Mouse (Mus musculus): ENCODE data around the gene Cox15. TPM values are rescaled to one million over a fixed set of nuclear protein-coding genes. Genes with fewer than 3 reads are reported as not detected.

The Cox15 gene
- 9.3 and 11.0 TPM in 2 replicates for polyA plus RNA-seq (2014; fragmentation: Nextera tagmentation; extraction: Ambion mirVana)

DNA sequence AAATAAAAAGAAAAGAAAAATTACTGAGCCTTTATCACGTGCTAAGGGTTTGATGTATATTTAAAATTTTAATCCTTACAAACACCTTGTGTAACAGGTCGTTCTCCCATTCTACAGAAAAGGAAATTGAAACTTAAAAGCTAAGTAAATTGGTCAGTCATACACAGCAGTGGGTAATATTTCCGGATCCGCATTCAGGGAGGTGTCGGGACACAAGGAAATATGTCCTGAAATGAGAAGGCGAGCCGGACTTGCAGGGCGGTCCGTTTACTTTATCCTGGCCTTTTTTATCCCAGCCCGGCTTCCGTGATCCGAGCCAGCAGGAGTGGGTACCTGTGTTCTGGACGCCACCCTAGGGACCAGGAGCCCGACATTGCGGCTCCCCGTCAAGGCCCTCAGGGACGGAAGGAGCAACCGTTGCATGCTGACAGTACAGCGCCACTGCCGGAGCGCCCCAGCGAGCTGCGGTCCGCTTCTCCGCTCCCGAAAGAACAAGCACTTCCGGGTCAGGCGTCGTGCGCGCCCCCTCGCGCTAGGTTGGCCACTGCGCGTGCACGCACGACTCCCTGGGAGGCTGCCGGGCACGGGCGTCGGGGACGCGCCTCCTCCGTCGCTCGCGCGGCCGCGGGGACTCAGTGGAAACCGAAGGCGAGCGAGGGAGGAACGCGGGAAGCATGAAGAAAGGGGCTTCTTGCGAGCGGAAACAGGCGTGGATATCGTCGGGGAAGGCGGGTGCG, at the start of gene Cox15, which contains the start of gene Cutc:
Gene Cox15, minus strand, starts transcription at position 512 of the 737 bp plus-strand sequence.
Gene Cutc, plus strand, starts transcription at position 508 of the 737 bp plus-strand sequence.
- peak within 1 kb of the TSS; percentile 71 for H3K4me3 ChIP-seq (ENCODE audit: low read depth, low read length)
- no peaks in the 10 kb centered on the region for H3K27me3 ChIP-seq (ENCODE audit: control insufficient read depth, insufficient read depth, low read length)
- 1% methylated on average over 60 of the region's 62 CpGs for WGBS
- ATAC-seq (ENCODE audit: insufficient number of reproducible peaks, low FRiP score, low TSS enrichment, low read depth) (peak; percentile 92), DNase-seq (ENCODE audit: low spot score) (peak; percentile 98)
- no peaks in the 10 kb centered on the region for H3K9me3 ChIP-seq (ENCODE audit: control insufficient read depth, low read length)
- peak within 1 kb of the TSS; percentile 94 for H3K27ac ChIP-seq (replicated peaks; ENCODE audit: low read depth, low read length)
- peak within 1 kb of the TSS; percentile 54 for H3K4me2 ChIP-seq (ENCODE audit: low read depth, severe bottlenecking)
- H3K36me3 ChIP-seq (ENCODE audit: control insufficient read depth, insufficient read depth, low read length) = peaks cover 8% of the 10 kb centered on the region; the same call in 1 of the 2 replicates
- peak within 1 kb of the TSS; percentile 86 for H3K9ac ChIP-seq (ENCODE audit: low read length)
- H3K4me1 ChIP-seq (ENCODE audit: control insufficient read depth, insufficient read depth, low read length) = no peaks in the 10 kb centered on the region

DNA sequence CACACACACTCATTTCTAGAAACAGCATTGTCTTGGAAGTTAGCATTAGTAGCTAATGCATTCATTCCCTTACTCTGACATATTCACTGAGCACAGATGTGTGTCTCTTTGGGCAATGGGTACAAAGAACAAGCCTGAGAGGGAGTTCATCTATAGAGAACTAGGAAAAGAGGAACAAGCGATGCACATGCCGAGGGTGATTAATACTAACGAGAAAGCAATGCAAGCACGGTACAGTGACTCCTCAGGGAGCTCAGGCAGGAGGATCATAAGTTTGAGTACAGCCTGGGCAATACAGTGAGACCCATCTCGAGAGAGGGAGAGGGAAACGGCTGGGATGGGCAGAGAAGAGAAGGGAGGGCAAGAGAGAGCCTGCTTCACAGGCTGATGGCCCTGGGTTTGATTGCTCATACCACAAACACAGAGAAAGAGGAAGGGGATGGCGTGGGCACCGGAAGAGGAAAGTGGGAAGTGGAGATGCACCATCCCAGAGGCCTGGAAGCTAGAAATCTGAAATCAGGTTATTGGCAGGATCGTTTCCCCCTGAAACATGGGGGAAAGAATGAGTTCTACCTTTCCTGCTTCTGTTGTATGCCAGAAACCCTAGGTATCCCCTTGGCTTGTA, 48.7 kb upstream of the Cox15 start:
- Histone ChIP-seq H3K27ac (replicated peaks; ENCODE audit: low read depth, low read length) (no peak overlapping the region), H3K9me3 (ENCODE audit: control insufficient read depth, low read length) (no peaks in the 10 kb centered on the region), H3K36me3 (ENCODE audit: control insufficient read depth, insufficient read depth, low read length) (no peaks in the 10 kb centered on the region), H3K4me3 (ENCODE audit: low read depth, low read length) (no peak overlapping the region), H3K9ac (ENCODE audit: low read length) (no peak overlapping the region), H3K4me1 (ENCODE audit: control insufficient read depth, insufficient read depth, low read length) (no peaks in the 10 kb centered on the region), H3K4me2 (ENCODE audit: low read depth, severe bottlenecking) (no peak overlapping the region), H3K27me3 (ENCODE audit: control insufficient read depth, insufficient read depth, low read length) (no peaks in the 10 kb centered on the region)
- DNase-seq (ENCODE audit: low spot score) = no peak
- WGBS = 79% methylated on average over 9 of the region's 9 CpGs
- no peak for ATAC-seq (ENCODE audit: insufficient number of reproducible peaks, low FRiP score, low TSS enrichment, low read depth)

DNA sequence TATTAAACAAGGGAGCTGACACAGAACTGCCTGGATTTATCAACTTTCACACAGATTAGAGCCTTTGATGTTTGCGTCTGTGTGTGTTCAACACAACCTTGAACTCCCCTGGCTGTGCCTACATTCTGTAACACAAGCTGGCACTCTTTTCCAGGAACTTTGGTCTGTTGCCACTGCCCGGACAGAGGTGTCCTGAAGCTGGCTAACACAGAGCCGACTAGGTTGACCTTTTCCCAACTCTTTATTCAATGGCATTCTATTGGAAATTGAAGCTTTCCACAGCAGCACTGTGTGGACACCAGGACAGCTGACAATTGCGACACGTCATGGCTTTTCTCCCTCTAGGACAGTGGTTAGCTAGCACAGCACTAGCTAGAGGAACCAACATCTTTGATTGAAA, 44.4 kb upstream of the Cox15 start:
- Histone ChIP-seq H3K27me3 (ENCODE audit: control insufficient read depth, insufficient read depth, low read length) (no peaks in the 10 kb centered on the region), H3K9me3 (ENCODE audit: control insufficient read depth, low read length) (no peaks in the 10 kb centered on the region), H3K4me2 (ENCODE audit: low read depth, severe bottlenecking) (no peak overlapping the region), H3K9ac (ENCODE audit: low read length) (no peak overlapping the region), H3K27ac (replicated peaks; ENCODE audit: low read depth, low read length) (no peak overlapping the region), H3K4me3 (ENCODE audit: low read depth, low read length) (no peak overlapping the region), H3K4me1 (ENCODE audit: control insufficient read depth, insufficient read depth, low read length) (no peaks in the 10 kb centered on the region), H3K36me3 (ENCODE audit: control insufficient read depth, insufficient read depth, low read length) (no peaks in the 10 kb centered on the region)
- no peak for ATAC-seq (ENCODE audit: insufficient number of reproducible peaks, low FRiP score, low TSS enrichment, low read depth)
- DNase-seq (ENCODE audit: low spot score) = no peak
- WGBS = 82% methylated on average over 5 of the region's 5 CpGs

DNA sequence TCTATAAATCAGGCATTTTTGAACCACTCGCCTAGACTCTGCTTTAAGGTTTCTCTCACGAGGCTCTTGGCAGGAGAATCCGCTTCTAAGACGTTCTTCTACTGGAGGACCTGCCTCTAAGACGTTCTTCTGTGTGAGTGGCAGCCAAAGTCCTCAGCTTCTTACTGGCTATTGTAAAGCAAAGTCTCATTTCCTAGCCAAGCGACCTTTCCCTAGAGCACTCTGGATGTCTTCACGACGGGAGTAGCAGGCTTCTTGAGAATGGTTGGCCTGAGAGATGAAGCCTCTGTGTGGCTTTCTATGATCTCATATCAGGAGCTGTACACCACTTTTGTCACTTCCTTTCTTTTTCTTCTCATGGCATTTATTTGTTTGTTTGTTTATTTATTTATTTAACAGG, 42.7 kb upstream of the Cox15 start:
- WGBS = 90% methylated on average over 8 of the region's 8 CpGs
- Histone ChIP-seq H3K4me3 (ENCODE audit: low read depth, low read length) (no peak overlapping the region), H3K27me3 (ENCODE audit: control insufficient read depth, insufficient read depth, low read length) (no peaks in the 10 kb centered on the region), H3K36me3 (ENCODE audit: control insufficient read depth, insufficient read depth, low read length) (no peaks in the 10 kb centered on the region), H3K27ac (replicated peaks; ENCODE audit: low read depth, low read length) (no peak overlapping the region), H3K9ac (ENCODE audit: low read length) (no peak overlapping the region), H3K9me3 (ENCODE audit: control insufficient read depth, low read length) (no peaks in the 10 kb centered on the region), H3K4me1 (ENCODE audit: control insufficient read depth, insufficient read depth, low read length) (no peaks in the 10 kb centered on the region), H3K4me2 (ENCODE audit: low read depth, severe bottlenecking) (no peak overlapping the region)
- ATAC-seq (ENCODE audit: insufficient number of reproducible peaks, low FRiP score, low TSS enrichment, low read depth) (no peak), DNase-seq (ENCODE audit: low spot score) (no peak)

DNA sequence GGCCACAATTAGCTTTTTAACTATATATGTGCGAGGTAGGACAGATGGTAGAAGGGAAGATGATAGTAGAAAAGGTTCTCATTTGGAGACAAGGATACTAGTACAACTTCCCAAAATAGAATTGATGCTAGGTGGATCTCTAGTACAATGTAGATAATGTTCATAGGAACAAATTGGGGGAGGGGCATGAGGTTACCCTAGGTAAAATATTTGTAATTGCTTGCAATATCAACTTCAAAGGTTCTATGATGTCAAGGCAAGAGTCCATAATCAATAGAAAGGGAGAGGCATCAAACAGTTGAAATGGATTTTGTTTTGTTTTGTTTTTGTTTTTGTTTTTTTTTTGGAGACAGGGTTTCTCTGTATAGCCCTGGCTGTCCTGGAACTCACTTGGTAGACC, 41.2 kb upstream of the Cox15 start:
- H3K27me3 ChIP-seq (ENCODE audit: control insufficient read depth, insufficient read depth, low read length) = no peaks in the 10 kb centered on the region
- no peak for ATAC-seq (ENCODE audit: insufficient number of reproducible peaks, low FRiP score, low TSS enrichment, low read depth)
- no peak for DNase-seq (ENCODE audit: low spot score)
- no peak overlapping the region for H3K27ac ChIP-seq (replicated peaks; ENCODE audit: low read depth, low read length)
- no peak overlapping the region for H3K4me3 ChIP-seq (ENCODE audit: low read depth, low read length)
- H3K9ac ChIP-seq (ENCODE audit: low read length) = no peak overlapping the region
- no peaks in the 10 kb centered on the region for H3K36me3 ChIP-seq (ENCODE audit: control insufficient read depth, insufficient read depth, low read length)
- WGBS = 100% methylated on average over 1 of the region's 1 CpGs
- no peak overlapping the region for H3K4me2 ChIP-seq (ENCODE audit: low read depth, severe bottlenecking)
- no peaks in the 10 kb centered on the region for H3K4me1 ChIP-seq (ENCODE audit: control insufficient read depth, insufficient read depth, low read length)
- no peaks in the 10 kb centered on the region for H3K9me3 ChIP-seq (ENCODE audit: control insufficient read depth, low read length)

DNA sequence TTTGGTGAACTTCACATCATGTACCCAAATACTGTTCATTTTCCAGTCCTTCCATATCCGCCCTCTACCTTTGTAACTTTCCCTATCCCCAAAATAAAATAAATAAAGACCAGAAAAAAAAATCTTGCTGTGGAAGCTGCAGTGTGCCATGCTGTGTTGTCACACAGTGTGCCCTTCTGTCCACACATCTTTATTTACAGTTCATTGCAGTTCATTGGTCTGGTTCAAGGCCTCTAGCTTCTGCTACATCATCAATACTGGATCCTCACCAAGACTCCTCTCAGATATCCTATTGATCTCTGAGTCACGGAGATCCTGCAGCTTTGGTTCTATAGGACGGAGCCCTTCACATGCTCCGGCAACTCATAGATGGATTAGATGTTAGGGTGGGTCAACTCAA, 39.7 kb upstream of the Cox15 start:
- 92% methylated on average over 4 of the region's 4 CpGs for WGBS
- no peak overlapping the region for H3K4me2 ChIP-seq (ENCODE audit: low read depth, severe bottlenecking)
- H3K36me3 ChIP-seq (ENCODE audit: control insufficient read depth, insufficient read depth, low read length) = no peaks in the 10 kb centered on the region
- DNase-seq (ENCODE audit: low spot score) = no peak
- no peak overlapping the region for H3K9ac ChIP-seq (ENCODE audit: low read length)
- H3K4me1 ChIP-seq (ENCODE audit: control insufficient read depth, insufficient read depth, low read length) = no peaks in the 10 kb centered on the region
- H3K27me3 ChIP-seq (ENCODE audit: control insufficient read depth, insufficient read depth, low read length) = no peaks in the 10 kb centered on the region
- H3K27ac ChIP-seq (replicated peaks; ENCODE audit: low read depth, low read length) = no peak overlapping the region
- no peaks in the 10 kb centered on the region for H3K9me3 ChIP-seq (ENCODE audit: control insufficient read depth, low read length)
- no peak overlapping the region for H3K4me3 ChIP-seq (ENCODE audit: low read depth, low read length)
- ATAC-seq (ENCODE audit: insufficient number of reproducible peaks, low FRiP score, low TSS enrichment, low read depth) = no peak

DNA sequence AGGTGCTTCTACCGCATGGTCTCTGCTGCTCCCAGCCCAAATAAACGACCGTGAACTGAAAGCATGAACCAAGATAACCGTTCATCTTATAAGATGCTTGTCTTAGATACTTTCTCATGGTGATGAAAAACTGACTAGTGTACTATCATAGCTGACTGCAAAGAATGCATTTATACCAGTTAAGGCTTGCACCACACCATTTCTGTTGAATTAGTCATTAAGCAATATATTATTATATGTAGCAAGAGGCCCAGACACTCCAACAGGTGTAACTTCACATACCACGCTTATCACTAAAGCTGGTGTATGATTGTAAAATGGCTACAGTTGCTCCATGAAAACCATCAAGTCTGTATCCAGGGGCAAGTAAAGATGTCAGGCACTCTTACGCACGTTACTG, 37.0 kb upstream of the Cox15 start:
- H3K9ac ChIP-seq (ENCODE audit: low read length) = no peak overlapping the region
- H3K9me3 ChIP-seq (ENCODE audit: control insufficient read depth, low read length) = no peaks in the 10 kb centered on the region
- no peak overlapping the region for H3K4me3 ChIP-seq (ENCODE audit: low read depth, low read length)
- H3K36me3 ChIP-seq (ENCODE audit: control insufficient read depth, insufficient read depth, low read length) = no peaks in the 10 kb centered on the region
- DNase-seq (ENCODE audit: low spot score) = no peak
- H3K4me1 ChIP-seq (ENCODE audit: control insufficient read depth, insufficient read depth, low read length) = no peaks in the 10 kb centered on the region
- no peak overlapping the region for H3K27ac ChIP-seq (replicated peaks; ENCODE audit: low read depth, low read length)
- H3K4me2 ChIP-seq (ENCODE audit: low read depth, severe bottlenecking) = no peak overlapping the region
- H3K27me3 ChIP-seq (ENCODE audit: control insufficient read depth, insufficient read depth, low read length) = no peaks in the 10 kb centered on the region
- WGBS = 92% methylated on average over 7 of the region's 7 CpGs
- no peak for ATAC-seq (ENCODE audit: insufficient number of reproducible peaks, low FRiP score, low TSS enrichment, low read depth)

DNA sequence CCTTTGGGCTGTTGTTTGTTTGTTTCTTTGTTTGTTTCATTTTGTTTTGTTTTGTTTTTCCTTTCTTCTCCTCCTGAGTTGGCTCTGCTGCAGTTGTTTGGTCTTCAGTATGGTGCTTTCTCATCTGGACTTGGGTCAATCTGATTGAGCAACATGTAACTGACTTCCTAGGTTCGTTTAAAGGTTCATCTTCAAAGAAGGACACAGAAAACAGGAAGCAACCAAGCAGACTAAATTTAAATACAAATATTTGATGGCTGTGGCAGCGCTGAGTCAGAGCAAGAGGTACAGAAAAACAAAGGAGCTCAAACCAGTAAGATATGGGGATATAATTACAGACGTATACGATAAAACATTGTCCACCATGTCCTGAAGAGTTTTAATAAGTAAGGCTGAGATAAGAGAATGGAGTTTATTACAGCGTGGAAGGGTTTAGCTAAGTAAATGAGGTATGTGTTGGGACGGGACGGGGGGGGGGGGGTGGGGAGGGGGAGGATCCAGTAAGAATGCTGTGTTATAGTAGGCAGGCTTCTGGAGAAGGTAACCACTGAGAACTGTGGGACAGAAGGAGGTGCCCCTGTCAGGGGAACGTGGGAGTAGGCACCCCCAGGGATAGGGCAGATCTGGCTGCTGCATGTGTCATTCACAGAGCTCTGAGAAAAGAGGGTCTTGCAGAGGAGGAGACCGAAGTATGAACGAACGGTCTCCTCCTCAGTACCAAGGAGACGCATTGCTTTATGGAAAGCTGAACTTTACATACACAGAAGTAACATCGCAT, 33.6 kb upstream of the Cox15 start:
- H3K9ac ChIP-seq (ENCODE audit: low read length) = no peak overlapping the region
- H3K4me3 ChIP-seq (ENCODE audit: low read depth, low read length) = no peak overlapping the region
- H3K27me3 ChIP-seq (ENCODE audit: control insufficient read depth, insufficient read depth, low read length) = no peaks in the 10 kb centered on the region
- H3K27ac ChIP-seq (replicated peaks; ENCODE audit: low read depth, low read length) = no peak overlapping the region
- DNase-seq (ENCODE audit: low spot score) (no peak), ATAC-seq (ENCODE audit: insufficient number of reproducible peaks, low FRiP score, low TSS enrichment, low read depth) (no peak)
- WGBS = 84% methylated on average over 13 of the region's 13 CpGs
- H3K9me3 ChIP-seq (ENCODE audit: control insufficient read depth, low read length) = no peaks in the 10 kb centered on the region
- no peak overlapping the region for H3K4me2 ChIP-seq (ENCODE audit: low read depth, severe bottlenecking)
- H3K4me1 ChIP-seq (ENCODE audit: control insufficient read depth, insufficient read depth, low read length) = no peaks in the 10 kb centered on the region
- no peaks in the 10 kb centered on the region for H3K36me3 ChIP-seq (ENCODE audit: control insufficient read depth, insufficient read depth, low read length)

Measured in limb, embryonic 11.5 days (tissue).